Mouse (Mus musculus): ENCODE results near the gene Gprc5a.

The Gprc5a gene

DNA sequence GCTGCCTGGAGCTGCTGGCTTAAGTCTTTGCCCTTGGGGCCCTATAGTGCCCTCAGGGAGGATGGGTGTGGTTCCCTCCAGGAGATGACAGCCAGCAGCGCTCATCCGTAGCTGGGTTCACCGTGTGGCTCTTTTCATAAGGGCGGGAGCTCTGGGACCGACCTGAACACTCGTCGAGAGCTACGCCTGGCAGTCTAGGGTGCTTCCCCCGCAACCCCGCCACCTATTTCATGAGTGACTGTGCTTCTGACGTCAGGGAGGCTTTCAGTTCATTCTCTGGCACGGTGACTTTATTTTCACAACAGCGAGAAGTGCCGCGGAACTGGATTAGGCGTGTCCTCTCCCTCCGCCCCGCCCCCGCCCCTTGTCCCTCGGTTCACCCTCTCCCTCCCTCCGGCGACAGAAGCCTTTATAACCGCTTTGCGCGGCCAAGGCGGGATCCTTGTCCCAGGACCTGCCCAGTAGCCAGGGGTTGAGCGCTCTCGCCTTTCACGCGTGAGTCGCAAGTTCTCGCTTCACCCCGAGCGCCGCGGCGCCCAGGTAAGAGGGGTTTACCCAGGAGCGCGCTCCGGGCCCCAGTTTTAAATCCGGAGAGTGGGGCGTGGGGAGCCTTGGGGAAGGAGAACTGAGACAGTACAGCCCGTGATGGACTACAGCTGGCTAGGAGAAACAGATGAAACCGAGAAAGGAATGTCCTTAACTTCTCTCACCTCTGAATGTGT lies at the start of gene Gprc5a:
Gene Gprc5a (plus strand): TSS at position 416 of the 722 bp plus-strand sequence.
- DNase-seq (ENCODE audit: low spot score in 2 of 2) = peak; percentile 39 to 46

DNA sequence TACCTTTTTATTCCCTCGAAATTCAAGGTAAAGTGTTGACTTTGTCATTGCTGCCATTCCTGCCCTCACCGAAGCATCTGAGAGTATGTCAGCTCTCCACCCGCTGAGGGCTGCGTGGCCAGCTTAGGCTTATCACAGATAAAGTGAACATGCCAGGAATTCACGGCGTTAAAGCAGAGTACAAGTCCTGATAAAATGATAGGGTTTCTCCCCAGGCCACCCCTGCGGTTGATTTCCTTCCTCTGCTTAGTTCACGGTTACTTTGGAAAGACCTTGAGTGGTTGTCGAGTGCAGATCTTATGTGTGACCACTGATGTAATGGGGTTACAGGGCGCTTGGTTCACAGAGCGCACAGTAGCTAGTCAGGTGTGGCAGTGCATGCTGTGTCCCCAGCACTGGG lies 48.2 kb upstream of the Gprc5a start:
- no peak for DNase-seq (ENCODE audit: low spot score in 2 of 2)

DNA sequence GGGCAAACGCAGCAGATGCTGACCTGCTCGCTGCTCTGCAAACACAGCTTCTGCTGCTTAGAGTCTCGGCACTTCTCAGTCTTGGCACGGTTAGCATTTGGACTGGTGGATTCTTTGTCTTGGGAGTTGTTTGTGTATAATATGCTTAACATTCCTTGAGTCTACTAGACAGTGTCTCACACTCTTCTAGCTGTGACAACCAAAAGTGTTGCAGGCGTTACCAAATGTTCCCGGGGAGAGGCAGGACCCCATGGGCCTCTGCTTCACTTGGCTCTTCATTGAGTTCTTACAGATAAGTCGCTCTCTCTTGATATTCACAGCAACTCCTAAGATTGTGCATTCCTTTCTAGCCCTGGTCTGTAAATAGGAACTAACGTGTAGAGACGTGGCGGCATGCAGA lies 45.9 kb upstream of the Gprc5a start:
- DNase-seq (ENCODE audit: low spot score in 2 of 2) = no peak

DNA sequence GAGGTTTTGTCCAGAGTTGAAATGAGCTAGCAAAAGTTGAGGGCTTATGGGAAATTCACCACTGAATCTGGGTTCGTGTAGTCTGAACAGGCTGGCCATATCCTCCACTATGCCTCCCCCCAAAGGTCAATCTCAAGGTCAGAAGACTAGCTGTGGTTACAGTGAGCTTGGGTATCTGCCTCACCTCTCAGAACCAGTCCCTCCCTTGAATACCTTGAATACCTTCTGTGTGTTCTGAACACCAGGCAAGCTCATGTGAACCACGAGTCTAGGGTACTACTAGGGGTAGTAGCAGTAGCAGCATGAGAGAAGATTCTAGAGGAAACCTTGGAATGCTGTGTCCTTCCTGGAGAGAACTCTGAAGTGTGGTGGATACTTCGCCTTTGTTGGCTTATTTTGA lies 43.8 kb upstream of the Gprc5a start:
- DNase-seq (ENCODE audit: low spot score in 2 of 2) = no peak

DNA sequence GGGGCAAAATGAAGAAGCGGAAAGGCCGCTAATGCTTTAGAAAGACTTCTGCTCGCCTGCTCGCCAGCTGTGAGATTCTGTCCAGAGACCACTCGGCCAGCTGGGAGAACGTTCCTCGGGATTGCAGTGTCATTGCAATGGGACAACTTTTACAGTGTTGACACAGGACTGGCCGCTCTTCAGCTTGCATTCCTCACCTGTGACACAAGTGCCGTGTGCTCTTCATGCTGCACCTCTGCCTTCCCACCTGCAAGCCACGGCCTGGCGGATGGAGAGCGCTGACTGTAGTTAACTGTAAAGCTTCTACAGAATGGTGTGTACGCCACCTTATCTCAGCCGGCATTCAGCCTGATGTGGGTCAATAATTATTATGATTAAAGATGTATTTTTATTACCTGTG lies 42.1 kb upstream of the Gprc5a start:
- DNase-seq (ENCODE audit: low spot score in 2 of 2) = no peak

DNA sequence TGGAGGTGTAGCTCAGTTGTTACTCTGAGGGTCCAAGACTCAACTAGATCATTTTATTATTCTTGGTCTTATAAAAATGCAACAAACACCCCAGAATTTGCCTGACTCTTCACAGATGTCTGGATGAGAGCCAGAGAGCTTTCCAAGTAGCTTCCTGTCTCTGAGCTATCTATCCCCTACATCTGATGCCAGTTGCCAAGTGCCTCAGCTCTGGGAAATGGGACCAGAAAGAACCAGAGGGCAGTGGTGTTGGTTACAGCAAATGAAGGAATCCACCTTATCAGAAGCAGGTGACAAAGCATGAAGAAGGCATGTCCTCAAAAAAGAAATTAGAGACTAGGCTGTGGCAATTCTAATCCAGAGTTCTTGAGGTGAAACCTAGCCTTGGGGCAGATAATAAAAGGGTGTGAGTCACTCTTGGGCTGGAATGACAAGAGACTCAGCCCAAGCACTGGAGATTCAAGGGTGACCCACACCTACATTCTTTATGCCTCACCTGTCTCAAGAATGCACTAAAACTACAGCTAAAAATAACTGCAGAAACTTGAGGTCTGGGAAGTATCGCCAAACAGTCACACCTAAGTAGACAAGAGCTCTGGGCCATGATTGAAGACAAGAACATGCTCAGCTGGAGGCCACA lies 40.5 kb upstream of the Gprc5a start:
- DNase-seq (ENCODE audit: low spot score in 2 of 2) = peak in 1 of 2 experiments; percentile 15

DNA sequence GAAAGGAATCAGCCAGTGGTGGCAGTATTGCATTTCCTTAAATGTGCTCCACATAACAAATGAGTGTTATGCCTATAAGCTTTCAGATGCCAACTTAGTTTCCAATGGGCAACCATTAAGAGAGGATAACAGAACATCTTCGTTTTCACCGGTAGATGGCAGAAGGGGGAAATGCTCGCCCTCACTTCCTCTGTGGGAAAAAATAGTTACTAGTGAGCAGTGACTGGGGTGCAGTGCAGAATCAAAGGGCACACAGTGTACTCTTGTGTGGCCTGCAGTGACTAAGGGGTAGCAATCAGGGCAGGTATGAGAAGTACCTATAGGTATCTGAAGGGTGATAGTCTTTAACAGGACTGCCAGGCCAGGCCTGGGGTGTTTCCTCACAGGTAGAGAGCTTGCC lies 39.2 kb upstream of the Gprc5a start:
- DNase-seq (ENCODE audit: low spot score in 2 of 2) = peak in 1 of 2 experiments; percentile 23

DNA sequence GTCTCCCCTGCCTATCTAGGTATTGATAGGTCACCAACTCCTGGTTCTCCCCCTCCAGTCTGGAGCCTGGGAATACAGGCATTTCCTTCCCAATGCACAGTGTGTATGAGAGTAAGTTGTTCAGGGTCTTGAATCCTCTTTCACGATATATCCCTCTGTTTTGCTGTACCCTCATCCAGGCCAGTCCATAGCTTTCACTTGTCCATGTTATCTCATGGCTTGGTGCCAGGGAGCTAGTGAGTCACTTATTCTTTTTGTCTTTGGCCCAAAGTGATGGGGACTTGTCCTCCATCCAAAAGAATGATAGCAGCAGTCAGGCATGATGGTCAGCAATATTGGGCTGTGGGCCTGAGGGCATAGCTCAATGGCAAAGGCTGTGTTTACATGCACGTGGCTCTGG lies 38.7 kb upstream of the Gprc5a start:
- peak in 1 of 2 experiments; percentile 37 for DNase-seq (ENCODE audit: low spot score in 2 of 2)

DNA sequence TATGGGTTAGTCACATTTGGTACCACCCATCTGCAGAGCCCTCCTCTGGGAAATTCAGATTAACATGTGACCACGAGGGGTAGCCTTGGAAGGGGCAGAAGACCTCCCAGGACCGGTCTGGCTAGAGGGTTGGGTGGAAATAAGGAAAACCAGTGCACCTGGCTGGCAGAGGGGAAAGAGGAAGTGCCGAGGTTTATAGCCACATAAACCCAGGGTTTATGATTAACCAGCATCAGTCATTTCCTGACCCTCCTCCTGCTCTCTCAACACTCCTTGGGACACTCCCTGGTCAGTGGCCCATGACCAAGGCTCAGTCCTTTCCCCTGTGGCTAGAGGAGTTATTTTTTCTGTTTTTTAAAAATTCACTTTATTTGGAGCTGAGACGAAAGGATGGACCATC lies 36.2 kb upstream of the Gprc5a start:
- peak; percentile 21 to 32 for DNase-seq (ENCODE audit: low spot score in 2 of 2)

DNA sequence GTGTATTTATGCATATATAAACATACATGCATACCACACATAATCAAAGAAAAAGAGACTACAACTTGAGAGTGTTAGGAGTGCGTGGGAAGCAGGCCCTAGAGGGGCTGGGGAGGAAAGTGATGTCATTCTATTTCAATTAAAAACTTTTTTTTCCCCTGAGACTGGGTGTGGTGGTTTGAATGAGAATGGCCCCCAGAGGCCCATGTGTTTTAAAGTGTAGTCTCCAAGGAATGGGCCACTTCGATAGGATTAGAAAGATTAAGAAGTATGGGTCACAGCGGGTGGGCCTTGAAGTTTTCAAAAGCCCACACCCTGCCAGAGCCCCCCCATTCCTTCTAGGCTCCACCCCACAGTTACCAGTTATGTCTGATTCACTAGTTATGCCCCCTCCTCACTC lies 26.8 kb upstream of the Gprc5a start:
- DNase-seq (ENCODE audit: low spot score in 2 of 2) = no peak

DNA sequence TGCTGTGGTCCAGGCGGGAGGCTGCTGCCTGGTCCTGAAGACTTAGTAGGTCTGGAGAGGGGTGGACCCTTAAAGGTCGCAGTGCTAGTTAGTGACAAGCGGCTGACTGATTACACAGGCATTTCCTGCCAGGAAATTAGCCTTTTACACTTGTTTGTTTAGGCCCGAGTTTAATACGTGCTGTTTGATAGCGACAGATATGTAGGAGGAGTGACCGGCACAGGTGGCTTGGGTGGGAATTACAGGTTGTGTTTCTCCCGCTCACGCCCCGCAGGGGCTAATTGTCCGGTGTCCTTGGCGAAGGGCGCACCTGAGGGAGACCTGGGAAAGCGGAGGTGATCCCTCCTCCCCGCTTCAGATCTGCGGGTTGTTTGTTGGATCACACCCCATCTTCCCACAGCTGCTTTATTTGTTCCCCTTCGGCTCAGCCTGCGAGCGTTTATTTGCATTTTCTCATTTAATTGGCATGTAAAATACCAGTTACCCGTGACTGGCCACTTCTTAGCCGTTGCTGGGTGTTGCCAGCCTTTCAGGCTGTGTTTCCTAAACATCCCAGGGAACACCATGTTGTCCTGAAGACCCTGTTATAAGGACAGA lies 25.1 kb upstream of the Gprc5a start:
- DNase-seq (ENCODE audit: low spot score in 2 of 2) = peak in 1 of 2 experiments; percentile 5

DNA sequence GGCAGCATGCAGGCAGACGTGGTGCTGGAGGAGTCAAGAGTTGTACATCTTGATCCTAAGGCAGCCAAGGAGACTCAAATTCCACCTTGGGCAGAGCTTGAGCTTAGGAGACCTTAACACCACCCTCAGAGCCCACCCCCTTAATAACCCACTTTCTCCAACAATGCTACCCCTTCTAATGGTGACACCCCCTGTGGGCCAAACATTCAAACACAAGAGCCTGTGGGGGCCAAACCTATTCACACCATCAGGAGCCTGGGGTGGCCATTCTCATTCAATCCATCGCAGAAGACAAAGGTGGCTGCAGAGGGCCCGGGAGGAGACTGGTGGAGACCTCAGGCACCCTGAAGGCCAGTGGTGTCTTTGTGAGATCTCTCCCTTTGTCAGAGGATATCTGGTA lies 23.5 kb upstream of the Gprc5a start:
- no peak for DNase-seq (ENCODE audit: low spot score in 2 of 2)

DNA sequence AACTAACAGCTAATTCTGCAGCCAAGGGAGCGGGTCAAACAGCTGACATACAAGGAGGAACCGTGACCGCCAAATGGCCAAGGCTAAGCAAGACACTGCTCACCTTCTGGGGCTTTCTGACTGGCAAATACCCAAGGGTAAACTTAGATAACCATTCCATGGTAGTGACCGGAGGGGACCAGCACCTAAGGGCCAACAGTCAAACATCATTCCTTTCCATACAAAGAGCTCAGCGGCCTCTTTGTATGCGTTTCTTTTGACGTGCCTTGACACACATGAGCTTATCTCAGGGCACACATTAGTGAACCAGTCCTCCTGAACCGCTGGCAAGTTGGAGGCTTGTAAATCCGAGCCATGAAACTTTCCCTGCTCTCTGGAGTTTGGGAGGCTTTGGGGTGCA lies 18.2 kb upstream of the Gprc5a start:
- no peak for DNase-seq (ENCODE audit: low spot score in 2 of 2)

DNA sequence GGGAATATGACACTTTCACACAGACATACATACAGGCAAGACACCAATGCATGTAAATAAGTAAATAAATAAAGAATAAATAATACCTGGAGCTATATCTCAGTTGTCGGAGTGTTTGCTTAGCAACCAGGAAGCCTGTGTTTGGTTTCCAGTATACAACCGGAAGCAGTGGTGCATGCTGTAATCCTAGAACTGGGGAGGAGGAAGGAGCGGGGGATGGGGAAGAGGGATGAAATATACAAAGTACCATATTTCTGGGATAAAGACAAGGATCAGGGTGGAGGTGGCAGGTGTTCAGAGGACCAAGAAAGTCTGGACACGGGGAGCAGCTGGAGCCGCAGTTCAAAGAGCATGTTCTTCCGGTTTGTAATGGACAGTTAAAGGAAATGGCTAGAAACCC lies 16.9 kb upstream of the Gprc5a start:
- no peak for DNase-seq (ENCODE audit: low spot score in 2 of 2)

DNA sequence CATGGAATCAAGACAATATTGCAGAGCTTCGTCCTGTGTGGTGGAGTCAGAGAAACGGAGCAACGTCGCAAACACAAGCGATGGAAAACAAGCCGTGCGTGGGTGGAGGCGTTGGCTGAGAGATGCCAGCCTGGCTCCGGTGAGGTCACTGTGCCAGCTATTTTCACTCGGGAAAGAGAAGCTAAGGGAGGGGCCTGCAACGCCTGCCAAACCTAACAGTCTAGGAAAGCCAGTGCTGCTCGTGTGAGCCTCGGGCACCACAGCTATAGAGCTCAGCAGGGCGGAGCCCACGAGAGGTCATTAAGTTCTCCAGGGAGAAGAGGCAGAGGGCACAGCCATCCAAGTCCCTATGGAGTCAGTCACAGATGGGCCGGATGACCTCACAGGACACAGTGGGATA lies 16.5 kb upstream of the Gprc5a start:
- DNase-seq (ENCODE audit: low spot score in 2 of 2) = no peak

DNA sequence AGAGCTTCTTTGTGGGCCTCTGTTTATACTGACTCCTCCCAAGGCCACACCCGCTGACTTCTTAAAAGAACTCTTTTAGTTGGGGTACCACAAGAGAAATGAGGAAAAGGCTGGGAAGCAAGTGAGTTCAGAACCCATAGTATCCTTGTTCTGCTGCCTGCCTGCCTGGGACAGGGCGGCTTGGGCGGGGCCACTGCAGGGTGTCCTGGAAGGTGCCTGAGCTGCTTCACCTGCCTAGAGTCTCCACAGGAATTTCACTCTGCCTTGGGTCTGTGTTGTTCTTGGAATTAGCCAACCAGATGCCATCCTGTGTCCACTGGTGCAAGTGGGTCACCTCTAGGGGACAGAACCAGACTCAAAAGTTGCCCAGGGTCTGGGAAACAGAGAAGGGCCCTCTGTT lies 11.7 kb upstream of the Gprc5a start:
- no peak for DNase-seq (ENCODE audit: low spot score in 2 of 2)

DNA sequence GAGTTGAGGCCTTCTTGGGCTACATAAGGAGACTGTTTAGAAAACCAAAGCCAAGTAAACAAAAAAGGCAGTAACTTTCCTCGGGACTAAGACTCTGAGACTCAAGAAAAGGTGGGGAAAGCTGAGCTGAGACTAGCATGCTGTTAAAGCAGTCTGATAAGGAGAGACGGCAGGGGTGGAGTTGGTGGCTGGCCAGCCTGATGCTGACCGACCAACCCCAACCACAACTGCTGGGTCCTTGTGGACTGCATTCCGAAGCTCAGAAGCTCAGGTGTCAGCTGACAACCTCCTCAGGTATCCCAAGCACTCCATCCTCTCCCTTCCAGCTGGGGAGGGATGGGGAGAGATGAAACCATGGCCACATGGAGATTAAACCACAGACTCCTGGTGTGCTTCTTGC lies 9.6 kb upstream of the Gprc5a start:
- DNase-seq (ENCODE audit: low spot score in 2 of 2) = no peak

DNA sequence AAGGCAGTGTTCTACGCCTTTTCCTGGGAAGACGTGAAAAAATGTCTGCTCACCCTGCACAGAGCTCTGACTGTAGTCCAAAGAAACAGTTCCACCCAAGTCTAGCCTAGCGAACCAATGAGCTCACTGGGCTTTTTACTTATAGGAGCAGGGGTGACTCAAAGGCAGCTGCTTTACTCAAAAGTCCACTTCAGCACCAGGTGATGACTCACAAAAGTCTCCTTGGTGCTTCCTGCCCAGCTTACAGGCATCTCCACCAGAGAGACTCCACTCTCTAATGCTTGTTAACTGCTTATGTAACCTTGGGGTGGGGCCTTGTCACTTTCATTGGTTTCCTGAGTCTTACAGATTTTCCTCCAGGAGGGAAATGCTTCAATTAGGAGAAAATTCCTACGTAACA lies 4.7 kb upstream of the Gprc5a start:
- DNase-seq (ENCODE audit: low spot score in 2 of 2) = no peak

DNA sequence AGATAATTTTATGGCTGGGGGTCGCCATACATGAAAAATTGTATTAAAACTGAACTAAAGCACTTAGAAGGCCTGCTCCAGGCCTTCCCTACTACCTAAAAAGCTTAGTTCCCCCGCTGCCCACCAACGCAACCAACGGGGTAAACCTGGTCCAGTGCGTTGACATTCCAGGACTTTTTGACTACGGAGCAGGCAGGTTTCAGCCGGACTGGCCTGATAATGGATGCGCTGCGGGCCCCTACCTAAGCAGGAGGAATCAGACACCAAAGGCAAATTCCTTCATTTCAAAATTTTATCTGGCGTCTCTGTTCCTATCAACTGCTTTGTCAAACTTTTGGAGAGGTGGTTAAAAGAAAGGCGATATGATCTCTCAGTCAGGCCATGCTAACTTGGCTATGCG lies 830 bp upstream of the Gprc5a start:
- no peak for DNase-seq (ENCODE audit: low spot score in 2 of 2)

DNA sequence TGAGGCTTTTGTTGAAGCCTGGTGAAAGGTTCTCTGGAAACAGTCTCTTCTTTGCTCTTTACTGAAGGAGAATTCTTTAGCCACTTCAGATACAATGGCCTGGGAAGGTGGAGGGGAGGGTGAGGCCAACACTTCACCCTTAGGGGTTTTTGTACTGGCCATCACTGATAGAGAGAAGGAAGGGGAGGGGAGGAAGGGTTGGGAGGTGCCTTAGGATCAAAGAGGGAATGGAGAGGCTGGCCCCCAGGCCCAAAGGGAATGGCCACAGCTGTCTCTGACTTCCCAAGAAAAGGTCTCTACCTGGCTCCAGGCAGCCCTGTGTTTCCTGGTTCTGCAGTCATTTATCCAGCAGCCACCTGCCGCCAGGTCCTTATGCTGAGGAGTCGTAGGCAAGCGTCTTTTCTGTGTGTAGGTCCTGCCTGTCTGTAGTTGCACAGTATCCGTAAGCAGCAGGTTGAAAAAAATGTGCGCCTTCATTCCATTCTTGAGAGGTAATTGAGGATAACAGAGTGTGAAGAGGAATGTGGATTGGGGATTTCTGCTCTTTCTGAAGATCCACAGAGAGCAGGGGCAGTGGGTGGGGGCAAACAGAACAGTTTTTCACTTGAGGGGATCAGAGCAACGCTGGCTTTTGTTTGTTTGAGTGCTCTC lies 1.5 kb downstream of the Gprc5a start:
- DNase-seq (ENCODE audit: low spot score in 2 of 2) = no peak

DNA sequence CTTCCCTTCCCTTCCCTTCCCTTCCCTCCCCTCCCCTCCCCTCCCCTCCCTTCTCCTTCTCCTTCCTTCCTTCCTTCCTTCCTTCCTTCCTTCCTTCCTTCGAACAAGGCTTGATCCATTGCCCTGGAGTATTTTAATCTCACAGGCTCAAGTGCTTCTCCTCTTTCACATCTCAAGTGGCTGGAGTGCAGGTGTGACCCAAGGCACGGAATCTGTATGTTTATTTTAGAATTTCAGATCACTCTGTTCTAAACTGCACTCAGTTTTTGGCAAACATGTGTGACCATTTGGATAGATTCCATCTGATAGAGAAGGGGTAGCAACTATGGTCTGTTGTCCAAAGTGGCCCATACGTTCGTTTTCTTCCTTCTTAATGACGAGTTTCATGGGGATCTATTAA lies 2.8 kb downstream of the Gprc5a start:
- DNase-seq (ENCODE audit: low spot score in 2 of 2) = no peak

DNA sequence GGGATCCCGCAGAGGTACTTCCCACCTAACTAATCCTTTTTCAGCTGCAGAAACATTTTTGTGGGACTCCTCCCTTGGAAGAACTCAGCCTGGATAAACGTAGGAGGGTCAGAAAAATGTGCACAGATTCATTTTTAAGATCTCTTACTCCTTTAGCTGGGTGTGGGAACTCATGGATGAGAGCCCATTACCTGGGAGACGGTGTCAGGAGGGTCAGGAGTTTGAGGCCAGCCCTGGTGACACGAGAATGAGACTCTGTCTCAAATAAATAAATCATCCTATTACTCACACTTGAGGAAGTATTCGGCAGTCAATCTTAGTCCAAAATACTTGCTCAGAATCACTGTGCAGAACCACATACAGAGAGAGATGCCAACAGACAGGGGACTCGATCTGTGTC lies 4.4 kb downstream of the Gprc5a start:
- no peak for DNase-seq (ENCODE audit: low spot score in 2 of 2)

DNA sequence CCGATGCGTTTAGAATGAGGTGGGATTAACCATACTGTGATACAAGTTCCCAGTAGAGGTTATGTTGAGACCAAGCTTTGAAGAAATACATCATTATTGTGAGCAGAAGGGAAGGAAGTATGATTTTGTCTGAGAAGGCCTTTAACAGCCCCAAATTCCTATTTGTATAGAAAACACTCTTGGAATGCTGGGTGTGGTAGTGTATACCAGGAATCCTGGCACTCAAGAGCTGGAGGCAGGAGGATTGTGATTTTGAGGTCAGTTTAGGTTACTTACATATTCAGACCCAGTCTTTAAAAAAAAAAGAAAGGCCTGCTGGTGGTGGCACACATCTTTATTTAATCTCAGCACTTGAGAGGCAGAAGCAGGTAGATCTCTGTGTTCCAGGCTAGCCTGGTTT lies 4.9 kb downstream of the Gprc5a start:
- no peak for DNase-seq (ENCODE audit: low spot score in 2 of 2)
